Mouse (Mus musculus) heart, embryonic 14.5 days (tissue): ENCODE results near the gene Icmt. TPM values are rescaled to one million over a fixed set of nuclear protein-coding genes. Genes with fewer than 3 reads are reported as not detected.

Experiments
- ATAC-seq: fragments of 200-750 bp; cut with Nextera tagmentation; 2 replicates; pipeline ENCODE4 v1.8.0; 2017; ENCODE audit warnings: low read depth, moderate TSS enrichment; ENCODE audit not compliant: insufficient number of reproducible peaks, insufficient read depth, low FRiP score
- H3K27ac ChIP-seq, 2 experiments: fragments of 200-500 bp in 1 of 2; fragments of 300-500 bp in 1 of 2; sonication (generic) in 1 of 2; replicated peaks in 1 of 2; 2 replicates each; pipeline ENCODE4 v1.5.1; 2012 to 2014; ENCODE audit warnings: low read depth in 2 of 2, low read length in 2 of 2, control low read depth in 1 of 2, mild to moderate bottlenecking in 1 of 2, mixed read lengths in 1 of 2; ENCODE audit not compliant: control insufficient read depth in 1 of 2, insufficient read depth in 1 of 2
- H3K27me3 ChIP-seq: fragments of 300-500 bp; sonication (generic); 2 replicates; pipeline ENCODE4 v1.6.1; 2014; ENCODE audit warnings: mild to moderate bottlenecking, low read length, control low read depth; ENCODE audit not compliant: control insufficient read depth, insufficient read depth
- H3K36me3 ChIP-seq: fragments of 300-500 bp; sonication (generic); 2 replicates; pipeline ENCODE4 v1.6.1; 2014; ENCODE audit warnings: mild to moderate bottlenecking, control low read depth, low read length, mixed read lengths; ENCODE audit not compliant: control insufficient read depth, insufficient read depth
- H3K4me1 ChIP-seq, 2 experiments: fragments of 200-500 bp in 1 of 2; fragments of 300-500 bp in 1 of 2; sonication (generic) in 1 of 2; 2 replicates each; pipeline ENCODE4 v1.6.1; 2012 to 2014; ENCODE audit warnings: low read length in 2 of 2, control low read depth in 1 of 2, mixed read lengths in 1 of 2; ENCODE audit not compliant: control insufficient read depth in 2 of 2, insufficient read depth in 2 of 2
- H3K4me2 ChIP-seq: fragments of 300-500 bp; sonication (generic); 2 replicates; pipeline ENCODE4 v1.6.1; 2014; ENCODE audit warnings: mild to moderate bottlenecking, low read length
- H3K4me3 ChIP-seq, 2 experiments: fragments of 200-500 bp in 1 of 2; fragments of 300-500 bp in 1 of 2; sonication (generic) in 1 of 2; 2 replicates each; pipeline ENCODE4 v1.5.1; 2012 to 2014; ENCODE audit warnings: low read length in 2 of 2, mild to moderate bottlenecking in 2 of 2, control low read depth in 1 of 2, low read depth in 1 of 2, moderate library complexity in 1 of 2; ENCODE audit not compliant: control insufficient read depth in 1 of 2, insufficient read depth in 1 of 2
- H3K9ac ChIP-seq: fragments of 300-500 bp; sonication (generic); 2 replicates; pipeline ENCODE4 v1.6.1; 2014; ENCODE audit warnings: mild to moderate bottlenecking, low read length
- H3K9me3 ChIP-seq: fragments of 300-500 bp; sonication (generic); 2 replicates; pipeline ENCODE4 v1.6.1; 2016; ENCODE audit warnings: low read length, control low read depth; ENCODE audit not compliant: control insufficient read depth
- WGBS: fragments of 180-500 bp; shearing (Covaris S2); extraction: QIAGEN DNeasy Blood & Tissue Kit; methylation state at CpG from one replicate; pipeline ENCODE4 v1.1.7; 2014; 5-methylcytosine and 5-hydroxymethylcytosine counted together
- polyA plus RNA-seq: library from polyadenylated mRNA; unstranded; fragments of >200 nt; fragmentation: Nextera tagmentation; extraction: Ambion mirVana; gene quantifications from 2 replicates; pipeline ENCODE4 v1.2.1, GENCODE M21; 2014

Icmt gene
- polyA plus RNA-seq, 1 experiment from 2014 or later: 20.3 TPM

DNA sequence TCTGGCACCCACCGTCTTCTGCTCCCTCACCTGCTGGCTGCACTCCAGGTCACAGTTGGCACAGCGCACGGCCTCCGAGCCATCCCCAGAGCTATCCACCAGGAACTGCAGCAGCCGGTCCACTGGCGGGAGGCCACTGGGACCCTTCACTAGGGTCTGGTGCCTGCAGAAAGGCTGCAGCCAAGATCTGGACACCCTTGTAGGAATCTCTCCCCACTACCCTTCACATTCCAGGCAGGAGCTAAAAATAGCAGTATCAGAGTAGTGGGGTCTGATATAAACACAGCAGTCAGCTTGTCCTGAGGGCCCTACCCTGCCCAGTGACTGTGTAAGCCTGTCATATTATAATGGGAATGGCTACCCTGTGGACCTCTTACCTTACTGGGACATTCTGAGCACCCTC is 20.6 kb downstream of the Icmt start:
- peak overlapping the region; percentile 98 to 99 for H3K27ac ChIP-seq
- WGBS: 25% methylated on average over 6 of the region's 6 CpGs
- no peaks in the 10 kb centered on the region for H3K9me3 ChIP-seq
- ATAC-seq: peak; percentile 69
- H3K4me1 ChIP-seq: peaks cover 21 to 50% of the 10 kb centered on the region in 2 experiments
- peaks cover 40% of the 10 kb centered on the region for H3K27me3 ChIP-seq
- H3K4me2 ChIP-seq: peak overlapping the region; percentile 88
- H3K9ac ChIP-seq: peak overlapping the region; percentile 85
- peak overlapping the region; percentile 49 to 58 for H3K4me3 ChIP-seq
- peaks cover 6% of the 10 kb centered on the region; the same call in 1 of the 2 replicates for H3K36me3 ChIP-seq

DNA sequence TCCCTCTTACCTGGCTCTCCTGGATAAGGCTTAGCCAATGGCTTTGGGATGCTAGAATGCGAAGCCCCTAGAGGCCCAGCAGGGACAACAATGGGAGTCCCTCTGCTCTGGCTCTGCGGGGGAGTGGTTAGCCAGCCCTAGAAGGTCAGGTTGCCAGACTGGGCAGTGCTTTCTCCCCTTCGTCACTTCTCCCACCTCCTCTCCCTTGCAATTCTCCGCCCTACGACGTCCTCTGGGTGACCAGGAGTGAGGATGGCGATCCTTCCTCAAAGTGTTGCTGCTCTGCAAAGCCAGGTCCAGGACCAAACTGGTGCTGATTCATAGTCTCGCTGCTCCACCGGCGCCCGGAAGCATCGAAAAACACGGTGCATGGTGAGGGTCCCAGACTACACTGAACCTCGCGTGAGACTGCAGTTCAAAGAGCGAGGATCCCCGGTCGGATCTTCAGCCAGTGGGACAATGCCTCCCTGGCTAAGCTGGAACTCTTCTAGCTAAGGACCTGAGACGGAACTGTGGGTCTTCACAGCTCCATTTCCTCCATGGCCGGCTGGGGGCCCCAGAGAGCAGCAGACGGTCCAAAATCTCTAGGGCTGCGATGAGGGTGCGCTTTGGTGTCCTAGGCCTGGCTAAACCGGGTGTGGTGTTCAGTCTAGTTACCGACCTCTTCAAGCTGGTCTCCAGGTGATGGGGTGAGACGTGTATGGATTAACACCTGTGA is 21.6 kb downstream of the Icmt start, which contains the start of gene Rnf207:
Gene Rnf207, minus strand, starts transcription at position 477 of the 718 bp plus-strand sequence.
- Histone ChIP-seq H3K9me3 (no peaks in the 10 kb centered on the region), H3K4me2 (peak within 1 kb of the TSS; percentile 88), H3K27ac (peak within 1 kb of the TSS; percentile 98 to 99), H3K9ac (peak within 1 kb of the TSS; percentile 85), H3K4me3 (peak within 1 kb of the TSS; percentile 49 to 58), H3K36me3 (peaks cover 6% of the 10 kb centered on the region; the same call in 1 of the 2 replicates), H3K27me3 (peaks cover 30% of the 10 kb centered on the region), H3K4me1 (peaks cover 13 to 40% of the 10 kb centered on the region in 2 experiments; a peak in 3 of 4 replicates)
- 3% methylated on average over 26 of the region's 26 CpGs for WGBS
- peak; percentile 67 for ATAC-seq

GRCm38 (mm10) chr4:152321464-152321863 is 24.4 kb downstream of the Icmt start:
- ATAC-seq: no peak
- H3K9ac ChIP-seq: no peak overlapping the region
- no peak overlapping the region for H3K4me3 ChIP-seq
- H3K27ac ChIP-seq: no peak overlapping the region
- H3K36me3 ChIP-seq: no peaks in the 10 kb centered on the region
- peaks cover 8% of the 10 kb centered on the region; the same call in 1 of the 2 replicates for H3K27me3 ChIP-seq
- H3K4me2 ChIP-seq: no peak overlapping the region
- H3K4me1 ChIP-seq: peaks cover 8 to 23% of the 10 kb centered on the region in 2 experiments; a peak in 3 of 4 replicates
- H3K9me3 ChIP-seq: no peaks in the 10 kb centered on the region
- WGBS: 52% methylated on average over 5 of the region's 5 CpGs

DNA sequence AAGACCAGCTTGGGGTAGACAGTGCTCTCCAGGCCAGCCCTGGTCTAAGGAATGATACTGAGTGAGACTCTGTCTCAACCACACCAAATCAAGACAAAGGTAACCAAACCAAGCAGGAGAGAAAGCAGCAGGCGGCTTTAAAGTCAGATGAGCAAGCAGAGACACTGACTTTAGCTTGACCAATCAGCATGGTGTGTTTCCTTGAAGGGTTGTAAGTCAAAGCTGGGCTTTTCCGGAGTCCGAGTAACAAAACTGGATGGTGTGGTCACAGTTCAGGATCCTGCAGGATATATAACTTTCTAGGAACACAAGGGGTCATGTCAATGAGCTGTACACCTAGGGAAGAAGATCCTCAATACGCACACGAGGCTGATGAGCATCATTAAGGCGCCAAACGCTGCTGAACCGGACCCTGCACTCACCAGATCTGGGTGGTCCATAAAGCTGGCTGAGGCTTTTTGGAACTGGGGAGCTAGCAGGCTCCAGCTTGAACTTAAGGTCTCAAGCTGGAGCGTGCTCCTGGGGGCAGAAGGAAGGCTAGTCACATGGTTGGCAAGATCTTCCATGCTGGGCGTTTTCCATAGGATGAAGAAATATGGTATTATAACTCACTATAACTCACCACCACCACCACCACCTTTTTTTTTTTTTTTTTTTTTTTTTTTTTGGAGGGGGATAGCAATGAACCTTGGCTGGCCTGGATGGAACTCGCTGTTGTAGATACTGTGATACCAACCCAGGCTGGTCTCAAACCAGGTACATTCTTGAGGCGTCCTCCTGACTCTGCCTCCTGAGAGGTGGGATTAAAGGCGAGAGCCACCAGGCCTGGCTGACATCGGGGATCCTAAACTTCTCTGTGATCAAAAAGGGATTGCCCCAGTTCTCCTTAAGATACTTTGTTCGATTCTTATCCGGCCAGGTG is 27.9 kb downstream of the Icmt start:
- H3K9me3 ChIP-seq: no peaks in the 10 kb centered on the region

GRCm38 (mm10) chr4:152325574-152326411 is 28.8 kb downstream of the Icmt start, which contains the start of gene Rpl22:
Rpl22 (plus strand) TSS chr4:152325742.
- ATAC-seq: peak; percentile 91
- no peaks in the 10 kb centered on the region for H3K9me3 ChIP-seq
- H3K9ac ChIP-seq: peak within 1 kb of the TSS; percentile 89
- no peaks in the 10 kb centered on the region for H3K27me3 ChIP-seq
- peak within 1 kb of the TSS; percentile 81 for H3K4me2 ChIP-seq
- peak within 1 kb of the TSS; percentile 78 to 95 for H3K4me3 ChIP-seq
- under 1% methylated on average over 70 of the region's 70 CpGs for WGBS
- H3K27ac ChIP-seq: peak within 1 kb of the TSS; percentile 53 to 63
- H3K36me3 ChIP-seq: peaks cover 30% of the 10 kb centered on the region
- peaks cover 5 to 12% of the 10 kb centered on the region in 2 experiments for H3K4me1 ChIP-seq

More for the DNA sequence above, 27.9 kb downstream of the Icmt start:
- H3K4me1 ChIP-seq: peaks cover 5 to 12% of the 10 kb centered on the region in 2 experiments
- H3K9ac ChIP-seq: peak overlapping the region; percentile 25; the same call in 1 of the 2 replicates
- H3K27ac ChIP-seq: peak overlapping the region in 1 of 2 experiments; percentile 53; a peak in 2 of 4 replicates
- no peaks in the 10 kb centered on the region for H3K27me3 ChIP-seq
- no peak for ATAC-seq
- H3K36me3 ChIP-seq: peaks cover 21% of the 10 kb centered on the region
- H3K4me2 ChIP-seq: peak overlapping the region; percentile 53
- H3K4me3 ChIP-seq: peak overlapping the region; percentile 78 to 95
- 47% methylated on average over 16 of the region's 16 CpGs for WGBS

DNA sequence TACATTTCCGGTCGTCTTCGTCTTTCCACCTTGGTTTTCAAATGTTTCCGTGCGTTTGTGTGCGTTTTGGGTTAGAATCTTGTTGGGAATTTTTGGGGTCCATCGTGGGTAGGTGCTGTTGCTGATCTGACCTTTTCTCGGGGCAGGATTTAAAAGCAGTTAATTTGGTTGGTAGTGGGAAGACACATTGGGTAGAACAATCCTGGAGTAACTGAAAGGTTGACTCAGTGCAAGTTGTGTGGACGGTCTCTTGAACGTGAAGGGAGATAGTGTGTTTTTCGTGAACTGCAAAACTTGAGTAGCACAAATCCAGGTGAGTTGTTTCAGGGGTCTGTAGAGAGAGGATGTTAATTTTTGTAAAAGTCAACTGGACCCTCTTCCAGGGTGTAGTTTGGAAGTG is 29.5 kb downstream of the Icmt start:
- H3K27me3 ChIP-seq: no peaks in the 10 kb centered on the region
- peak overlapping the region; percentile 89 for H3K9ac ChIP-seq
- H3K4me2 ChIP-seq: peak overlapping the region; percentile 81
- no peak for ATAC-seq
- H3K4me1 ChIP-seq: peaks cover 5 to 12% of the 10 kb centered on the region in 2 experiments
- WGBS: 2% methylated on average over 11 of the region's 11 CpGs
- peak overlapping the region; percentile 78 to 95 for H3K4me3 ChIP-seq
- no peak overlapping the region for H3K27ac ChIP-seq
- H3K36me3 ChIP-seq: peaks cover 37% of the 10 kb centered on the region
- H3K9me3 ChIP-seq: no peaks in the 10 kb centered on the region
